Mouse (Mus musculus): ENCODE measurements around the gene Pfas.
"Not testable (repeated sequence)": the region's sequence is repeated elsewhere in the genome, so short reads cannot be mapped to it uniquely, and the experiment has no call there.

Gene Pfas

DNA sequence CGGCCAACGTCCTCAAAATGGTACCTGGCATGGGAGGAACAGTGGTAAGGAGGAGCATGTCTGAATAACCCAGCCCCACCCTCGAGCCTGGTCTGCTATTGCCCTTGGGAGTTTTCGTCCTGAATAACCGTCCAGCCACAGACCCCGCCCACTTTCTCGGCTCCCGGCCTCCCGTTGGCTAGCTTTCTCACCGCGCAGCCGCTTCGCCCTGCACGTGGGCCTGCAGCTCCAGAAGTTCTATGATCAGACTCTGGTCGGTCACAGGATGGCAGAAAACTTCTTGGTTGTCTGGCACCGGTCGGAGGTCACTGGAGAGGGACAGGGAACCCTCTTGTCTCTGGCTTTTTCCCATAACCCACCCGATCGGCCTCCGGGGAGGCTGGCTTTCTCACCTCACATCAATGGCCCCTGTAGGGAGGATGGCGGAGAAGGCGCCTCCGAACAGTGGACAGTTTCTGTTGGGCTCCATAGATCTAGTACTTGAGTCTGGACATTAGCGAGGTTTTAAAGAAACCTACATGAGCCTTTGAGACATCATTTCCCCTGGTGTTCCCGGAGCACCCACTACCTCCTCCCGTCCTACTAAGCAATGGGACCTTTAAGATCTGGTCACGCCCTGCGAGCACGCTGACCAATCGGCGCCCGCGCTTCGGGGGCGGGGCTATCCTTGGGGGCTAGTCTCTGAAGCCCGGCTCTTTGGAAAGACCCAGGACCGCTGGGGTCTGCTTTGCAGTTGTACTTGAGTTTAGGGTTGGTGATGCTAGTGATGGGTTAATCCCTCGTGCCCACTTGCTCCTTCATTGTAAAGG, 34.8 kb downstream of the Pfas start:
- DNase-seq (ENCODE audit: low read depth in 1 of 2, low spot score in 2 of 2): peak; percentile 44 to 61

DNA sequence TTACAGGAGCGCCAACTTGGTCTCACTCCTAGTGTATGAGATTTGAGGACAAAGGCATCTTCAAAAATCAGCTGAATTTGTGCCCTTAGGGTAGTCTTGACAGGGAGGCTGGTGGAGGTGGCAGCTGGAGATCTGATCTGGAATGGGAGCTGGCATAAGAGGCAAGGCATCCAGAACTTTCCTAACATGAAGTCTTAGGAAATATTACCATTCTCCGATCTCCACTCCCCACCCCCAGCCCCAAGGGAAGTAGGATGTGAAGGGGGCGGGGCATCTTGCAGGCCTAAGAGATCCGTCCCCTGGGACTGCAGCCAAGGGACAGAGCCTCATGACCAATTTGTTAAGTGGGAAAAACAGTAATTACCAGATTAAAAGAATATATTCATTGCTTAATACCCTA, 38.0 kb downstream of the Pfas start:
- DNase-seq (ENCODE audit: low read depth in 1 of 2, low spot score in 2 of 2): no peak

DNA sequence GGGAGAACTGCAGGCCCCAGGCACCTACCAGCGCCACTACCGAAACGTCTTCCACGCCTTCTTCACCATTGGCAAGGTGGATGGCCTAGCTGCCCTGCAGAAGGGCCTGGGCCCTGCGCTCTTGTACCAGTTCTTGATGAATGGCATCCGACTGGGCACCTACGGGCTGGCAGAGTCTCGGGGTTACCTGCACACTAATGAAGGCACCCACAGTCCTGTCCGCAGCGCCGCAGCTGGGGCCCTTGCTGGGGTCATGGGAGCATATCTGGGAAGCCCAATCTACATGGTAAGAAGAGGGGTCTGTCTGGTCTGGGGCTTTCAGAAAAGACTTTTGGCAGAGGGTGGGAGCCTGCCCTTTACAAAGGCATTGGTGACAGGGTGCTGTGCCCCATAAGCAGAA, 39.5 kb downstream of the Pfas start:
- DNase-seq (ENCODE audit: low read depth in 1 of 2, low spot score in 2 of 2): no peak

DNA sequence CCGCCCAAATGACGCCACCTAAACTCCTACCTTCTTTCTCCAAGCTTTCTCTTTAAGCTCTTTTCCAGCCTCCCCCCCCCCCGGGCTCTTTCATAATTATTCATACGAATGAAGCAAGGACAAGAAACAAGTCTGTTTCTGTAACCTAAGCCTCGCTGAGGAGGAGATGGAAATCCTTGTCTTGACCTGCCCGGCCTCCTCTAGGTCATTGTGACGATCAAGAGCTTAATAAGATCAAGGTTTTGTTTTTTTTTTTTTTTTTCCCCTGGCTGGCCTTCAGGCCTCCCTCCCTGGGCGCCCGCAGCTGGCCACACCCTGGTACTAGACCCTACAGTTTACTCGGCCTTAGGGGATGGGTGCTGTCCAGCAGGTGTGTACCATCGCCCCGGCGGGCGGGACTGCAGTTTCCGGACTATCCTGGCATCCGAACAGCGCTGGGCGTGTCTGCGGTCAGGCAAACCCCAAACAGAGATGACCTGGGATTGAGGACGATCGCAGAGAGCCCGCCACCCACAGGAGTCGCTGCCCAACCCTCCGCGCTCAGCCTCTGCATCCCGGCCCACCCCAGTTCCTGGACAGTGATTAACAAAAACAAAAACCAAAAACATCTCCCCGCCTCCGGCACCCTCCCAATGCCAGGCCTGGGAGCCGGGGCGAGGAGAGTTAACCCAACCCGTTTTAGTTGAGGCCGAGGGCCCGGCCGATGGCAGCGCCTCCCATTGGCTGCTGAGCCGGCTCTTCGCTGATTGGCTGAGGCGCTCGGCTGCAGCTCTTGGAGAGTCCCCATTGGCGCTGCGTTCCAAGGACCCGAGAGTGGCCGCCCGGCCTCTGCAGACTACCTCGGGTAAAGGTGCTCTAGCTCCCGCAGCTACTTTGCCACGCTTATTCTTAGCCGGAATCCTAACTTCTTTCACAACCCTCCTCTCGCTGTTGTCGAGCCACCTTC, 40.6 kb downstream of the Pfas start, which contains the start of gene Slc25a35:
TSS of gene Slc25a35 (plus strand) at position 795 of the 946 bp plus-strand sequence.
- DNase-seq (ENCODE audit: low read depth in 1 of 2, low spot score in 2 of 2): peak; percentile 37 to 72

DNA sequence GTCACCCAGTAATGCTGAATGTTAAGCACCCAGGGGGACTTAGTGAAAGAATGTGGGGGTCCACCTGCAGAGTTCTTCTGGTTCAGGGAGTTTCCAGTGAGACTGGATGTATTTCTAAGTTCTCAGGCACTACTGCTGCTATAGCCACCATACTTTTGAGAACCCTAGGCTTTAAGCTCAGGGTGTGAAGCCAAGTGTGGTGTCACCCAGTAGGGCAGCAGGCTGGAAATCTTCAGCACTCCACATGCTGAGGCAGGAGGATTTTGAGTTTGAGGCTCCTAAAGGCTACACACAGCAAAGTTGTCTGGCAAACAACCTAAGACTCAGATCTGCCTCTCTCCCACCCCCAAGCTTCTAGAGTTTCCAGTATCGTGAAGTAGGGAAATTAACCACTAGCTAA, 41.7 kb downstream of the Pfas start:
- DNase-seq (ENCODE audit: low read depth in 1 of 2, low spot score in 2 of 2): no peak

DNA sequence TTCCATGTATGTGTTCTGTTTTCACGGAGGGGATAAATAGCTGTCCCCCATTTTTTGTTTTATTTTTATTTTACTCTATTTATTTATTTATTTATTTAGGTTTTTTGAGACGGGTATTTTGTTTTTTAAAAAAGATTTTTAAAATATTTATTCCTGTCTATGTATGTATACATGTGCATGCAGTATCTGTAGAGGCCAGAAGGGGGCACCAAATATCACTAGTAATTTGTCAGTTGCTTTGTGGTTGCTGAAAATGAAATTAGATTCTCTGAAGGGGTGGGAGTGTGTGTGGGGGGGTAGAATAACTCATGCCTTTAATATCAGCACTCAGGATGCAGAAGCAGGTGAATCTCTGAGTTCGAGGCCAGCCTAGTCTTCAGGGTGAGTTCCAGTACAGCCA, 42.4 kb downstream of the Pfas start:
- peak in 1 of 2 experiments; percentile 52 for DNase-seq (ENCODE audit: low read depth in 1 of 2, low spot score in 2 of 2)

DNA sequence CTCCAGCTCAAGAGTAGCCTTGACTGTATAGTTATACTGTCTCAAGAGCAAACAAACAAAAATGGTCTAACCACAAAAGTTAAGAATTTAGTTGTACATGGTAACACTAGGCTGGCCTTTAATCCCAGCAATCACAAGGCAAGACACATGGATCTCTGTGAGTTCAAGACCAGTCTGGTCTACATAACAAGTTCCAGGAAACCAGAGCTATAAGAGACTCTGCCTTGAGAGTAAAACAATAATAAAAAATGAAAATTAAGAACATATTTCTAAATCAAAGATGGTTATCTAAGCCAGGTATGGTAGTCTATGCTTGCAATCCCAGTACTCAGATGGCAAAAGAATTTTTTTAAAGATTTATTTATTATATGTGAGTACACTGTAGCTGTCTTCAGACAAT, 43.2 kb downstream of the Pfas start:
- DNase-seq (ENCODE audit: low read depth in 1 of 2, low spot score in 2 of 2): no peak

DNA sequence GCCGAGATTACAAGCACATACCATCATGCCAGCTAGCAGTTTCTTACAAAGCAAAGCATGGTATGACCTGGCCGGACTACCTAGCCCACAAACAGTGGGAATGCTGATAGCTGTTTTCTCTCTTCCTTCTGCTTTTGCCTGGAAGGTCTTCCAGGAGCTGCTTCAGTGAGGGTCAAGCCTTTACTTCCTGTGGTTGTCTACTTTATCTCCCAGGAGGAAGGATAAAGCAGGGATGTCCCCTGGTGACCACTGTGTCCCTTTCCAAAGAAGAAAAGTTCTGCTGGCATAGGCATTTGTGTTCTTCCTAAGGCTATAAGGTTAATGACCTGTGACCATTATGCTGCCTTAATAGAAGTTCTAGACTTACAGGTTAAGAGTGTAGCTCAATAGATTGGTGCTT, 44.9 kb downstream of the Pfas start:
- DNase-seq (ENCODE audit: low read depth in 1 of 2, low spot score in 2 of 2): no peak

DNA sequence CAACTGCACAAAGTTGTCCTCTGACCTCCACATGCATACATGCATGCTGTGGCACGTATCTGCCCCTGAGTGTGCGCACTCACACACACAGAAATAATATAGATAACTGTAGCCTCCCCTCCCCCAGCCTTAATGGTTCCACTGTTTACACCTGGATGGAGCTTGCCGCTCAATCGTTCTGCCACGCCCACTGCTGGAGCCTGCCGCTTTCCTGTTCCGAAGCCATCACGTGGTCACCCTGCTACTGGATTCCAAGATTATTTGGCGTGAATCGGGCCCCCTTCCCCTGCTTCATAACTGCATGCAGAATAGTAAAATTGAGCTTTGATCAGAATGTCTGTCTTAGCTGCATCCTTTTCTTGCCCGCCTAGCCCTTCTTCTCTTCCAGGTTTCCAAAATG, 46.1 kb downstream of the Pfas start:
- DNase-seq (ENCODE audit: low read depth in 1 of 2, low spot score in 2 of 2): not testable (repeated sequence)

DNA sequence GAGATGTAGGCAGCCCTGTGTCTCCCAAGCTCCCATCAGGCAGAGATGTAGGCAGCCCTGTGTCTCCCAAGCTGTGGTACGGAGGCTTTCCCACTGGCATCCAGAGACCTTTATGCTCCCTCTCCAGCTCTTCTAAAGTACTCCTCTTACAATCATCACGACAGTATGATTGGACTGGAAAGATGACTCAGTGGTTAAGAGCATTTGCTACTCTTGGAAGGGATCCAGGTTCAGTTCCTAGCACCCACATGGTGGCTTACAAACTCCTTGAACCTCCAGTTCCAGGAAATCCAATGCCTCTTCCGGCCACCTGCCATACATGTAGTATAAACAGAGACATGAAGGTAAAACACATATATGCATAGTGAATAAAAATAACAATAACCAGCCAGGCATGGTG, 46.7 kb downstream of the Pfas start:
- no peak for DNase-seq (ENCODE audit: low read depth in 1 of 2, low spot score in 2 of 2)

DNA sequence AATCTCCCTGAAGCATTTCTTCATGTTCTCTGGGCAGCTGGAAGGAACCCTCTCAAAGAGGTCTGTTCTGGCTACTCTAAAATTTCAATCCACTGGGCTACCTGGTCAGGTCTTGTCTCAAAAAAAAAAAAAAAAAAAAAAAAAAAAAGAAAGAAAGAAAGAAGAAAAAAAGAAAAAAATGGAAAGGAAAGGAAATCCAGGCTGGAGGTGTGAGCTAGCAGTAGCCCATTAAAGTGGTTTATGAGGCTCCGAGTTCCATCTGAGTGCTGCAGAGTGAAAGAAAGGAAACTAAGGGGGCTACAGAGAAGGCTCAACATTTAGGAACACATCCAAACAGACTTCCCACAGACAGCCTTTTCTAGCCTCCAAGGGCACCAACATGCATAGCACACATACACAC, 50.3 kb downstream of the Pfas start:
- DNase-seq (ENCODE audit: low read depth in 1 of 2, low spot score in 2 of 2): no peak

DNA sequence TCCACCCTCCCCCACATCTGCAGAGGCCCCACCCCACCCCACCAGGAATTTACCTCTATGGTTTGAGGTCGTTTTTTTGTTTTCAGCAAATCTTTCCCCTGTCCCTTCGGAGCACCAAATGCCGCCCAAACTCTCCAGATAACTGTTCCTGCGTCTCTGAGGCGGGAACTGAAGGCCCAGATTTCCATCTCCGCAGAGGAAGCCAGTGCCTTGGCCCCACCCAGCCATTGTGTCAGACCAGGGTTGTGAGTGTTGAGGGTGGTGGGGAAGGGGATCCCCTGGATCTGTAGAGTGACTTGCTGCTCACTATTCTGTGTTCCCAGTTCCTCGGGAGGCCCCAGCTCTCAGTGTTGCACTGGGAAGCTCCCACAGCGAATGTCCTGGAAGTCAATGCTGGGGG, 51.0 kb downstream of the Pfas start, which contains the start of gene Arhgef15:
TSS of gene Arhgef15 (minus strand) at position 173 of the 400 bp plus-strand sequence.
- no peak for DNase-seq (ENCODE audit: low read depth in 1 of 2, low spot score in 2 of 2)

DNA sequence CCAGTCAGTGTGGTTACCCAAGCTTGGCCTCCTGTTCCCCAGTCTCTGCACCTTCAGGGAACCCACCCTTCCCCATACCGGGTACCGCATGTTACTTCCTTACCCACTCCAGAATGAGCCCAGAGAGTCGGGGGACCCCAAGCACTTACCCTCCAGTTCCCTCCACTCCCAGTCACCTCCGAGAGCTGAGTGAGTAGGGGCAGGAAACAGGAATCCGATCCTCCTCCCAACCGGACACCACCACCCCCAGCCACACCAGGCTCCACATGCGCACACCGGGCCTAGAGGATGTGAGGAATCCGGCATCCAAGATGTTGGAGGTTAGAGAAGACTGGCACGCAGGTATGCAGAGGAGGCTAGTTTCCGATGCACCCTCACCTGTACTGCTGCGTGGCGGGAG, 51.6 kb downstream of the Pfas start:
- no peak for DNase-seq (ENCODE audit: low read depth in 1 of 2, low spot score in 2 of 2)

DNA sequence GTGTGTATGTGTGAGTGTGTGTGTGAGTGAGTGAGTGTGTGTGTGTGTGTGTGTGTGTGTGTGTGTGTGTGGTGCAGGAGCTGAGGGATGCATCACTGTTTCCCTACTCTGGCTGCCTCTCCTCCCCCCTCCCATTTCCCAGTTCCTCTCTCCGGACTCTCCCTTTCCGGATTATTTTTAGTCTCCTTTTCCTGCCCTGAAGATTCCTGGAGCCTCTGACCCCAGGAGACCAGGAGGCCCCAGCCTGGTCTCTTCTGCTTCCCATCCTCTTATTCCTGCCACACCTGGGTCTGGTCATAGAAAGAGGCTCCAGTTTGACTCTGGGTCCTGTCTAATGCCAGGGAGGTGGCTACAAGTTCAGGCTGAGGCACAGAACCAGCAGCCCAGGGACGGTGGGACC, 52.2 kb downstream of the Pfas start:
- DNase-seq (ENCODE audit: low read depth in 1 of 2, low spot score in 2 of 2): no peak

DNA sequence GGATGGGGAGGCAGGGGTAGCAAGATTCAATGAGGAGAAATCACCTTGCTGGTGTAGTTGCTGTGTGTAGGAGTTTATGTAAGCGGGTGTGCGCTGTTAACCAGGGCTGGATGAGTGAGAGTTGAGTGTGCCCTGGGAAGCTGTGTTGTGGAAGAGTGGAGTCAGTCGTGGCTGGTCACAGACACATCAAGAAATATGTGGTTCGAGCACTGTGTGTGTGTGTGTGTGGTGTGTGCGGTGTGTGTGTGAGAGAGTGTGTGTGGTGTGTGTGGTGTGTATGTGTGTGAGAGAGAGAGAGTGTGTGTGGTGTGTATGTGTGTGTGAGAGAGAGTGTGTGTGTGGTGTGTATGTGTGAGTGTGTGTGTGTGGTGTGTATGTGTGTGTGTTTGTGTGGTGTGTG, 52.8 kb downstream of the Pfas start:
- no peak for DNase-seq (ENCODE audit: low read depth in 1 of 2, low spot score in 2 of 2)

DNA sequence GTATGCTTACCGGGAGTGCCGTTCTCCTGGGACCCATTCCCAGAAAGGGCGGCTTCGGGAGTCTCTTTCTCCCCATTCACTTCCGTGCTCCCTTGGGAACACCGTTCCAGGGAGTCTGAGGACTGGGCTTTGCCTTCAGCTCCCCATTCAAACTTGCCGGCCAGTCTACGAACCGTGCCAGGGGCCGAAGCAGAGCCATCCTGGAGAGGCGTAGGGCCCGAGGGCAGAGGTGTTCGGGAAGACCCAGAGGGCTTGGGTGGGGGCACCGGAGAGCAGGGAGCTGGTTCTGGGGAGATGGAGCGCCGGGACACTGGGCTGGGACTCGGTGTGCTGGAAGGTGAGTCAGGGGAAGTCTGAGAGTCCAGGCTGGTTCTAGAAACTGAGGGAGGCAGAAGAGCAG, 53.9 kb downstream of the Pfas start:
- no peak for DNase-seq (ENCODE audit: low read depth in 1 of 2, low spot score in 2 of 2)

DNA sequence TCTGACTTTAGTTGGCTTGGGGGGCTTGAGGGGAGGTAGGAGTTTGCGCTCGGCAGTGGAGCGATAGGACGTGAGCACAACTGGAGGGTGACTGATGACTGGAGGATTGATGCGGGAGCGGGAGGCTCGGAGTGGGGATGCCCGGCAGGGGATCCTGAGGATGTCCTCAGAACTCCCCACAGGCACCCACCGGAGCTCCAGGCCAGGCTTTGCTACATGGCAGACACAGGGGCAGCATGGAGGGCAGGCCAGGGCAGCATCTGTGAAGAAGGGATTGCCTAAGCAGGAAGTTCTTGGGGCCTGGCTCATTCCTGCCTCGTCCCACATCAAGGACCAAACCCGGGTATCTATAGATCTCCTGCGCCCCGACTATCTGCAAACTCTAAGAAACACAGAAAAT, 54.4 kb downstream of the Pfas start:
- no peak for DNase-seq (ENCODE audit: low read depth in 1 of 2, low spot score in 2 of 2)

DNA sequence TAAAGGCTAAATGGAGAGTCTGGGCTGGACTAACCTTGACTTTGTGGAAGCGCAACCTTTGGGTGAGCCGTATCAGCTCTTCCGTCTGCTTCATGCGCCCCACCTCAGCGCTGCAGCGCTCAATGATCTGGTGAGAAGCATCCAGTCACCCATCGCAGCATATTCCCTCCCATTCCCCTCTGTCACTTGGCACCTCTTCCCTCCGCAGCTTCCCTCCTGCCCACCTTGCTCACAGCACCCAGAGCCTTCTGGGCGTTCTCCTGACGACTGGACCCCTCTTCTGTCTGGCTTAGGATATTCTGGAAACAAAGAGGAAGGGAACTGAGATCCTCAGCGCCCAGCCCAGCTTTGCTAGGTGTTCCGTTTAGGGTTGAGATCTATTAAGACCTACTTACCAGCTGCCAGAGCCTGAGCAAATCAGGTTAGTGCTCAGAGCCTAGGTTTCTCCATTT, 60.7 kb downstream of the Pfas start:
- no peak for DNase-seq (ENCODE audit: low read depth in 1 of 2, low spot score in 2 of 2)

DNA sequence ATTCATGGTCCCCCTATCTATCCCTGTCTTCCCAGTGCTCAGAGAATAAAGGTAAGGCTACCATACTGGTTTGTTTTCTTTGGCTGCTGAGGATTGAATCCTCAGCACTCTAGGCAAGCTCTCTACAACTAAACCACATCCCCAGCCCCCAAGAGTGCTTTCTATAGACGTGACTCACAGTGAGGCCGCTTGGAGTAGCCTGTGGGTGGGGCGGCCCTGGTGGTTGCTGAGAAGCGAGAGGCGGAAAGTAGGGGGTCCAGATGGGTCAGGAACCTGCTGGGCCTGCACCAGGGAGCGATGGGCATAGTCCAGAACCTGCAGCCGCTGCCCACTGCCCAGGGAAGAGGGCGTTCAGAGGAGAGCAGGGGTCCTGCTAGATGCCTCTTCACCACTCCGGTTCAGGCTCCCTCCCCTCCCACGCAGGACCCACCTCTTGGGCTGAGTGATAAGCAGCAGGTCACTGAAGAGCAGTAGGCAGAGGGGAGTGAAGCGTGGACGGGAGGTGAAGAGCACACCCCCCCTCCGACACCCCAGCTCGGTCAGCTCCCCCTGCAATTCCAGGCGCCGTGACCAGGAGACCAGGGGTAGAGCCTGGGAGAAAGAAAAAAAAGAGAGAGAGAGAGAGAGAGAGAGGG, 61.3 kb downstream of the Pfas start:
- no peak for DNase-seq (ENCODE audit: low read depth in 1 of 2, low spot score in 2 of 2)

DNA sequence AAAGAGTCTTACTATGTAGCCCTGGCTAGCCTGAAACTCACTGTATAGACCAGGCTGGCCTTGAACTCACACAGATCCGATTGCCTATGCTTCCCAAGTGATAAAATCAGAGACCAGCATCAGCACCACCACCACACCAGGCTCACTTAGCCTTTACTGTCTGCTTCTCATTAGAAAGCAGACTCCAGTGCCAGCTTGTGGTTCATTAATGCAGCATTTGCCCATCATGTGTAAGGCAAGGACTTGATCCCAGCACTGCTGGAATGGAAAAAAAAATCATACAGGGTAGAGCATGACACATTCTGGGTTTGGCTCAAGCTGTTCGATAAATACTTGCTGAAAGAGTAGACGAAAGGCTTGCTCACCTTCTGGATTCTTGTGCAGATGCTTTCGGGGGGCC, 62.3 kb downstream of the Pfas start:
- no peak for DNase-seq (ENCODE audit: low read depth in 1 of 2, low spot score in 2 of 2)

DNA sequence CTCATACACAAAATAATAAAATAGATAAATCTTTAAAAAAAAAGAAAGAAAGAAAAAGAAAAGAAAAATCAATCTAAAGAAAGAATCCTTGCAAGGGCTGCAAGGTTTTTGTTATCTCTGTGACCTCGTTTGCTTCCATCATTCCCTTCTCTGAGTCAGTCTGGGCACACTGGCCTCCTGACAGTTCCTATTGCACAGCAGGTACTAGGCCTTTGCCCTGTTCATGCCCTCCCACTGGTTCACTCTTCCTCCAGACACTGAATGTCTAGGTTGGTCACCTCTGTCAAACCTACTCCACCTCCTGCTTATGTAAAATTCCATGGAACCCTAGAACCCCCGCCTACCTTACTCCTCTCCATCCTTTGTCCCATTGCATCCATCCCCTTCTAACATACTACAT, 63.0 kb downstream of the Pfas start:
- no peak for DNase-seq (ENCODE audit: low read depth in 1 of 2, low spot score in 2 of 2)

DNA sequence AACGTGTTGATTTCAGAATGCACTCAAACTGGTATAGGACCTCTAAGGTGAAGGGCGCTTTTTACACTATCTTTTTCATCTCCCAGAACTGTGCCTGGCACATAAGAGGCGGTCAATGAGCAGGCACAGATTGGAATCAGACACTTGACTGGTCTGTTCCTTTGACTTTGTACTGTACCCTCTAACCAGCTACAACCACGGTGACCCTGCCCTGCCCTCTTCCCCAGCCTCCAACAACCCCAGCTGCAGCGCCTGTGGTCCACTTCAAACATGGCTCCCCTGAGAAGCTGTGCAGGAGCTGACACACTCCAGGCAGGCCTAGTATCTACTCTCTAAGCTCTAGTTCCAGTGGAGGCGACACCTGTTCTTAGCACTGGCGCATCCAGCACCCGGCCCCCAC, 65.5 kb downstream of the Pfas start:
- DNase-seq (ENCODE audit: low read depth in 1 of 2, low spot score in 2 of 2): no peak
